Mouse (Mus musculus) embryonic fibroblast, embryonic 13.5 days (primary cell): ENCODE measurements at regions not wholly inside any gene's neighbourhood (a gene's known extent, or its start where the extent isn't known, plus 50 kb on each side); places are given as distances from the start of the nearest gene placed in this dataset.

Source experiments
- CTCF ChIP-seq: IDR thresholded peaks from 2 replicates; pipeline ENCODE4 v1.5.1; 2011; ENCODE audit warnings: mild to moderate bottlenecking, control low read depth, low read length, moderate library complexity, borderline replicate concordance; ENCODE audit not compliant: insufficient read depth
- POLR2A ChIP-seq: IDR thresholded peaks from 2 replicates; pipeline ENCODE4 v1.6.1; 2011; ENCODE audit warnings: low read depth, mild to moderate bottlenecking, control low read depth, low read length, moderate library complexity

GRCm38 (mm10) chr8:53872033-53872619 lies 205.3 kb upstream of the Vegfc start:
- TF ChIP-seq CTCF = no peak
- TF ChIP-seq POLR2A = no peak
